ENCODE assay signal across 18 mouse cellular contexts in the genomic region with DNA sequence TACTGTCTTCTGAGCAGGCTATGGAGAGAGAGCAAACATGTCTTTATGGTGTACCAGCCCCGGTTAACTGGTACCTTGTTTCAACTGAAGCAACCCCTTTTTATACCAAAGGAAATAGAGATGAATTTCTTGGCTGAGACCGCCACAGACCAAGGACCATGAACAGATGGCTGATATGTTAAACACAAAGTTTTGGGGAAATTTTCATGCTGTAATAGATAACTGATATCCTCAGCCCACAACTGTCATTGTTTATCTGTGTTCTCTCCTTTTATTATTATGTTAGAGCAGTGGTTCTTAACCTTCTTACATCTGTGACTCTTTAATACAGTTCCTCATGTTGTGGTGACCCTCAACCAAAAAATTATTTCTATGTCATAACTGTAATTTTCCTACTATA. TPM values are rescaled to one million over a fixed set of nuclear protein-coding genes. Genes with fewer than 3 reads are reported as not detected.
DNase-seq lines count a peak whose midpoint lies in the region; ATAC-seq and TF ChIP-seq lines count a peak whose summit lies in the region.
"Had no signal": no experiment of that assay in that cellular context is flagged by ENCODE, and none has a peak within 500 bp of the region (broad histone marks: within the 10 kb centered on the region; RNA-seq: fewer than 3 reads in every experiment).

No protein-coding gene starts in this region.

- H3K9ac ChIP-seq in liver, embryonic 12.5 days: no peak overlapping the region
- H3K9ac ChIP-seq in liver, embryonic 16.5 days (ENCODE audit: low read depth, low read length): no peak overlapping the region
- no peak overlapping the region for H3K9ac ChIP-seq in kidney, embryonic 14.5 days (ENCODE audit: low read depth, low read length)
- H3K9ac ChIP-seq: forebrain, embryonic 13.5 days; hindbrain, embryonic 14.5 days had no signal

- H3K36me3 ChIP-seq in liver, embryonic 12.5 days: no peaks in the 10 kb centered on the region
- no peaks in the 10 kb centered on the region for H3K36me3 ChIP-seq in liver, embryonic 16.5 days (ENCODE audit: control insufficient read depth, insufficient read depth)
- H3K36me3 ChIP-seq in kidney, embryonic 14.5 days (ENCODE audit: control insufficient read depth, insufficient read depth, low read length): no peaks in the 10 kb centered on the region
- H3K36me3 ChIP-seq: embryonic facial prominence, embryonic 10.5 days; hindbrain, embryonic 10.5 days had no signal

- no peak overlapping the region for H3K4me3 ChIP-seq in layer of hippocampus, adult 2 months
- H3K4me3 ChIP-seq in liver, embryonic 12.5 days: no peak overlapping the region
- H3K4me3 ChIP-seq in liver, embryonic 16.5 days (ENCODE audit: low read depth, low read length): no peak overlapping the region
- H3K4me3 ChIP-seq in kidney, embryonic 14.5 days (ENCODE audit: low read length): no peak overlapping the region
- H3K4me3 ChIP-seq: embryonic facial prominence, embryonic 10.5 days; forebrain, embryonic 13.5 days; hindbrain, embryonic 10.5 days had no signal

- no peak for DNase-seq in layer of hippocampus, adult 2 months (ENCODE audit: low spot score in 2 of 2)
- no peak for DNase-seq in layer of hippocampus, adult 8-10 months (ENCODE audit: low spot score in 2 of 2)
- no peak for DNase-seq in cerebellum, adult 18-20 months
- no peak for DNase-seq in spleen, postnatal 4 days (ENCODE audit: low spot score in 2 of 2)
- DNase-seq: adrenal gland, adult 2 months; adrenal gland, postnatal 25 days; cerebellum, adult 9-10 months; cerebellum, postnatal 36 days; heart, adult 18-20 months had no signal

- H3K9me3 ChIP-seq in liver, embryonic 12.5 days (replicated peaks): no peaks in the 10 kb centered on the region
- H3K9me3 ChIP-seq in liver, embryonic 16.5 days (replicated peaks; ENCODE audit: control insufficient read depth, low read length): no peaks in the 10 kb centered on the region
- no peaks in the 10 kb centered on the region for H3K9me3 ChIP-seq in kidney, embryonic 14.5 days (ENCODE audit: control insufficient read depth, low read length)
- H3K9me3 ChIP-seq: embryonic facial prominence, embryonic 10.5 days; forebrain, embryonic 13.5 days; hindbrain, embryonic 10.5 days had no signal

- H3K27ac ChIP-seq in layer of hippocampus, adult 2 months: 0 out of 2 replicates have a peak overlapping the region, but pooled peaks have one; percentile 5
- peak overlapping the region; percentile 68 for H3K27ac ChIP-seq in liver, embryonic 12.5 days
- 0 out of 2 replicates have a peak overlapping the region, but pooled peaks have one; percentile 25 for H3K27ac ChIP-seq in liver, embryonic 16.5 days (ENCODE audit: low read length)
- H3K27ac ChIP-seq in kidney, embryonic 14.5 days (ENCODE audit: low read depth, low read length): no peak overlapping the region
- H3K27ac ChIP-seq: embryonic facial prominence, embryonic 10.5 days; forebrain, embryonic 13.5 days; hindbrain, embryonic 10.5 days; hindbrain, embryonic 14.5 days had no signal

- H3K4me2 ChIP-seq in liver, embryonic 12.5 days: peak overlapping the region; percentile 37; the same call in 1 of the 2 replicates
- no peak overlapping the region for H3K4me2 ChIP-seq in liver, embryonic 16.5 days (ENCODE audit: low read depth, low read length)
- no peak overlapping the region for H3K4me2 ChIP-seq in kidney, embryonic 14.5 days (replicated peaks; ENCODE audit: low read depth, low read length)
- H3K4me2 ChIP-seq: forebrain, embryonic 13.5 days; heart, embryonic 11.5 days; hindbrain, embryonic 14.5 days had no signal

- TF ChIP-seq CTCF in layer of hippocampus, adult 2 months (conservative IDR thresholded peaks at IDR 0.05): no peak

- ATAC-seq in liver, embryonic 12.5 days: peak; percentile 84
- ATAC-seq in liver, embryonic 16.5 days (ENCODE audit: low read depth): peak; percentile 76
- ATAC-seq in megakaryocyte, adult 5-6 weeks (ENCODE audit: poor library complexity, severe bottlenecking): no peak
- no peak for ATAC-seq in kidney, embryonic 14.5 days (ENCODE audit: low FRiP score, low TSS enrichment)
- ATAC-seq: forebrain, embryonic 13.5 days had no signal

- 40% methylated on average over 2 of the region's 2 CpGs for WGBS in liver, embryonic 12.5 days (ENCODE audit: insufficient replicate concordance)
- WGBS in liver, embryonic 16.5 days (ENCODE audit: insufficient replicate concordance): 25% methylated on average over 2 of the region's 2 CpGs
- 91% methylated on average over 2 of the region's 2 CpGs for WGBS in kidney, embryonic 14.5 days

- H3K4me1 ChIP-seq in liver, embryonic 12.5 days: peaks cover 27% of the 10 kb centered on the region
- H3K4me1 ChIP-seq in liver, embryonic 16.5 days (ENCODE audit: control insufficient read depth, low read depth, low read length): peaks cover 12% of the 10 kb centered on the region
- no peaks in the 10 kb centered on the region for H3K4me1 ChIP-seq in kidney, embryonic 14.5 days (ENCODE audit: control insufficient read depth, insufficient read depth, low read length)

- no peaks in the 10 kb centered on the region for H3K27me3 ChIP-seq in liver, embryonic 12.5 days (replicated peaks)
- no peaks in the 10 kb centered on the region for H3K27me3 ChIP-seq in liver, embryonic 16.5 days (ENCODE audit: control insufficient read depth, insufficient read depth, low read depth, low read length)
- no peaks in the 10 kb centered on the region for H3K27me3 ChIP-seq in kidney, embryonic 14.5 days (ENCODE audit: control insufficient read depth, insufficient read depth, low read length)
- H3K27me3 ChIP-seq: forebrain, embryonic 13.5 days had no signal

RNA-seq across cellular contexts. Expression of a gene that starts 46.8 kb away (rescaled TPM):
- 10 to 100 TPM; 22.8 to 25.1 TPM for total RNA-seq in layer of hippocampus, adult 2 months (2021)
- total RNA-seq in layer of hippocampus, adult 8-10 months (2022): 10 to 100 TPM; 22.7 to 24.3 (median 23.8) TPM
- polyA plus RNA-seq in liver, embryonic 12.5 days (2016; fragmentation: Nextera tagmentation; extraction: Ambion mirVana): 2.4 and 2.5 TPM in 2 replicates
- polyA plus RNA-seq in liver, embryonic 16.5 days (2015; fragmentation: Nextera tagmentation; extraction: Ambion mirVana): 1.8 and 1.9 TPM in 2 replicates
- total RNA-seq in megakaryocyte, adult 5-6 weeks (2015): 24.1 and 24.6 TPM in 2 replicates
- 32.9 and 33.4 TPM in 2 replicates for total RNA-seq in megakaryocyte, adult 5-6 weeks (2017)
- polyA plus RNA-seq in kidney, embryonic 14.5 days (2014; fragmentation: Nextera tagmentation; extraction: Ambion mirVana): 6.5 and 7.7 TPM in 2 replicates

Comparison
In these comparisons a context has a peak if more than half of its experiments do, and no peak if none do; other contexts are left out.
1. ATAC-seq: peak in liver, embryonic 12.5 days (single experiment) and liver, embryonic 16.5 days (single experiment); none in megakaryocyte, adult 5-6 weeks (single experiment) and kidney, embryonic 14.5 days (single experiment).